Mouse (Mus musculus) midbrain, postnatal 0 days (tissue): ENCODE measurements around the gene Zfp750. TPM values are rescaled to one million over a fixed set of nuclear protein-coding genes. Genes with fewer than 3 reads are reported as not detected.

ENCODE experiments used
- ATAC-seq: fragments of 200-750 bp; cut with Nextera tagmentation; 2 replicates; pipeline ENCODE4 v1.8.0; 2017; ENCODE audit warnings: moderate number of reproducible peaks, mild to moderate bottlenecking, moderate TSS enrichment, moderate library complexity; ENCODE audit not compliant: low FRiP score
- DNase-seq: peaks from one replicate; pipeline ENCODE4 v3.0.0-alpha.2; 2015; ENCODE audit warnings: low spot score
- H3K27ac ChIP-seq: fragments of 300-500 bp; sonication (generic); 2 replicates; pipeline ENCODE4 v1.5.1; 2014; ENCODE audit warnings: low read depth, mild to moderate bottlenecking, low read length, mixed read lengths
- H3K27me3 ChIP-seq: fragments of 300-500 bp; sonication (generic); 2 replicates; pipeline ENCODE4 v1.6.1; 2014; ENCODE audit warnings: low read length, control low read depth, mixed read lengths; ENCODE audit not compliant: insufficient read depth
- H3K36me3 ChIP-seq: fragments of 300-500 bp; sonication (generic); 2 replicates; pipeline ENCODE4 v1.6.1; 2014; ENCODE audit warnings: low read length, control low read depth, mixed read lengths; ENCODE audit not compliant: insufficient read depth
- H3K4me1 ChIP-seq: fragments of 300-500 bp; sonication (generic); 2 replicates; pipeline ENCODE4 v1.6.1; 2014; ENCODE audit warnings: mild to moderate bottlenecking, control low read depth, antibody characterized with exemption, low read length, mixed read lengths; ENCODE audit not compliant: insufficient read depth
- H3K4me2 ChIP-seq: fragments of 300-500 bp; sonication (generic); 2 replicates; pipeline ENCODE4 v1.6.1; 2014; ENCODE audit warnings: low read depth, mild to moderate bottlenecking, low read length, mixed read lengths; ENCODE audit not compliant: poor library complexity, severe bottlenecking
- H3K4me3 ChIP-seq: fragments of 300-500 bp; sonication (generic); 2 replicates; pipeline ENCODE4 v1.5.1; 2014; ENCODE audit warnings: low read depth, mild to moderate bottlenecking, low read length, moderate library complexity
- H3K9ac ChIP-seq: fragments of 300-500 bp; sonication (generic); replicated peaks from 2 replicates; pipeline ENCODE4 v1.6.1; 2014; ENCODE audit warnings: mild to moderate bottlenecking, low read length, moderate library complexity, mixed read lengths; ENCODE audit not compliant: poor library complexity, severe bottlenecking
- H3K9me3 ChIP-seq: fragments of 300-500 bp; sonication (generic); 2 replicates; pipeline ENCODE4 v1.6.1; 2016; ENCODE audit warnings: low read length, control low read depth
- CTCF ChIP-seq: IDR thresholded peaks from 2 replicates; pipeline ENCODE4 v1.5.1; 2016; ENCODE audit warnings: antibody characterized with exemption, mild to moderate bottlenecking
- WGBS: fragments of 180-500 bp; shearing (Covaris S2); extraction: QIAGEN DNeasy Blood & Tissue Kit; methylation state at CpG from one replicate; pipeline ENCODE4 v1.1.7; 2014; 5-methylcytosine and 5-hydroxymethylcytosine counted together
- polyA plus RNA-seq: library from polyadenylated mRNA; unstranded; fragments of >200 nt; fragmentation: Nextera tagmentation; extraction: Ambion mirVana; gene quantifications from 2 replicates; pipeline ENCODE4 v1.2.1, GENCODE M21; 2015
- total RNA-seq: library from RNA; depleted of rRNA; stranded (reverse); fragments of >200 nt; gene quantifications from 2 replicates; pipeline ENCODE4 v1.2.3, GENCODE M21; 2014

The Zfp750 gene
- total and polyA plus RNA-seq, 2 experiments from 2014 or later: 0.35 to 0.71 TPM

- Histone ChIP-seq H3K4me3 (no peak overlapping the region), H3K27me3 (no peaks in the 10 kb centered on the region), H3K4me2 (no peak overlapping the region), H3K9ac (no peak overlapping the region), H3K4me1 (no peaks in the 10 kb centered on the region), H3K9me3 (no peaks in the 10 kb centered on the region), H3K36me3 (0 out of 2 replicates have a peak, but pooled peaks cover 2% of the 10 kb centered on the region), H3K27ac (no peak overlapping the region)
- no peak for DNase-seq
- no peak for TF ChIP-seq CTCF
- no peak for ATAC-seq
- WGBS: 100% methylated on average over 1 of the region's 1 CpGs
These were observed 38.8 kb upstream of the Zfp750 start for GRCm38 (mm10) chr11:121557946-121558345.

- no peak for ATAC-seq
- H3K36me3 ChIP-seq: 0 out of 2 replicates have a peak, but pooled peaks cover 2% of the 10 kb centered on the region
- H3K27me3 ChIP-seq: no peaks in the 10 kb centered on the region
- no peaks in the 10 kb centered on the region for H3K4me1 ChIP-seq
- WGBS: 76% methylated on average over 1 of the region's 1 CpGs
- H3K9me3 ChIP-seq: no peaks in the 10 kb centered on the region
- DNase-seq: no peak
- no peak for TF ChIP-seq CTCF
- H3K9ac ChIP-seq: no peak overlapping the region
- H3K4me2 ChIP-seq: no peak overlapping the region
- no peak overlapping the region for H3K4me3 ChIP-seq
- H3K27ac ChIP-seq: no peak overlapping the region
These were observed 37.6 kb upstream of the Zfp750 start for GRCm38 (mm10) chr11:121556727-121557126.

DNA sequence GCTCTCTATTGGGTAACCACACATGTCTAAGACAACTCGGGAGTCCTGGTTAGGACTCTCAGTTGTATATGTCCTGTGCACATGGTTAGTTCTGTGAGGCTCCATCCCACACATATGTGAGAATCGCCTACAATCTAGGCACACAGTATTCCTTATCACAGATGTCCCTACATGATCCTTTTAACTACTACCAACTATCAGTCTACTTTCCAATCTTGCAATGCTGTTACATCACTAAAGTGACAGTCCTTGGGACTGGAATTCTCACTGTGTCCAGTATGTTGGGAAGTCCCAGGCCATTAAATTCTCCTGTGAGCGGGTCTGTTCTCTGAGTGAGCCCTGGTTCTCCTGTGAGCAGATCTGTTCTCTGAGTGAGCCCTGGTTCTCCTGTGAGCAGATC, 34.3 kb upstream of the Zfp750 start:
- 98% methylated on average over 3 of the region's 3 CpGs for WGBS
- no peak for DNase-seq
- H3K4me3 ChIP-seq: no peak overlapping the region
- H3K9ac ChIP-seq: no peak overlapping the region
- H3K36me3 ChIP-seq: 0 out of 2 replicates have a peak, but pooled peaks cover 2% of the 10 kb centered on the region
- ATAC-seq: no peak
- H3K4me2 ChIP-seq: no peak overlapping the region
- H3K9me3 ChIP-seq: no peaks in the 10 kb centered on the region
- H3K27ac ChIP-seq: no peak overlapping the region
- TF ChIP-seq CTCF: no peak
- H3K4me1 ChIP-seq: peaks cover 16% of the 10 kb centered on the region; the same call in 1 of the 2 replicates
- H3K27me3 ChIP-seq: no peaks in the 10 kb centered on the region

DNA sequence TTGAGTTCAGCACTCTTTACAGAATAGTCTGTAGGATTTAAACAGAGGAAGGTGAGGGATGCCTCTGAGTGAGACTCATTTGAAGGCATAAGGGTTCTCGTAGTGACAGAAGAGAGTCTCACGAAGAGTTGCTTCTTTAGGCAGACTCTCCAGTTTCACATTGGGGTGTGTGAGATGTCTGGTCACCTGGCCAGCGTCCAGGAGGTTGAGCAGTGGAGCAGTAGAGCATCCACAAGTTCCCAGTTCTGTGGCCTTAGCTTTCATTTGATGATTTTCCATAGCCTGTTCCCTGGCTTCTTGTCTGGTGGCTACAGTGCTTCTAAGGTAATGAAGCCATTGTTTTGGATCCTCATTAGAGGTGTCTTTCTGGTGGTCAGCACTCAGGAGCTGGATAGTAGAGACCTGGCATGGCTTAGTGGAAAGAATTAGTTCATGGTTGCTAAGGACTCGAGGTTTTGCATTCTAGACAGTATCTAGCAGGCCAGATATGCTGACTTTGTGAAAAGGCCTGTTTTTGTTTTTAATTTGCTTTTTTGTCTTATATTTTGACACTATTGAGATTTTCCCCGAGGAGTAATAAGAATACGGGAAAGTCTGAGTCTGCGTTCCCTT, 33.8 kb upstream of the Zfp750 start:
- H3K4me3 ChIP-seq: no peak overlapping the region
- H3K9me3 ChIP-seq: no peaks in the 10 kb centered on the region
- H3K4me1 ChIP-seq: peaks cover 16% of the 10 kb centered on the region; the same call in 1 of the 2 replicates
- H3K27ac ChIP-seq: no peak overlapping the region
- no peak overlapping the region for H3K4me2 ChIP-seq
- no peak for DNase-seq
- ATAC-seq: no peak
- H3K36me3 ChIP-seq: 0 out of 2 replicates have a peak, but pooled peaks cover 2% of the 10 kb centered on the region
- H3K9ac ChIP-seq: no peak overlapping the region
- TF ChIP-seq CTCF: no peak
- 89% methylated on average over 7 of the region's 7 CpGs for WGBS
- H3K27me3 ChIP-seq: no peaks in the 10 kb centered on the region

- Histone ChIP-seq H3K27me3 (no peaks in the 10 kb centered on the region), H3K9me3 (no peaks in the 10 kb centered on the region), H3K4me1 (peaks cover 16% of the 10 kb centered on the region; the same call in 1 of the 2 replicates), H3K36me3 (0 out of 2 replicates have a peak, but pooled peaks cover 2% of the 10 kb centered on the region), H3K9ac (no peak overlapping the region), H3K4me3 (no peak overlapping the region), H3K27ac (no peak overlapping the region), H3K4me2 (no peak overlapping the region)
- ATAC-seq (no peak), DNase-seq (peak; percentile 81)
- WGBS: 58% methylated on average over 4 of the region's 4 CpGs
- TF ChIP-seq CTCF: no peak
These were observed 33.0 kb upstream of the Zfp750 start for GRCm38 (mm10) chr11:121552167-121552566.

- no peak overlapping the region for H3K4me2 ChIP-seq
- H3K9ac ChIP-seq: no peak overlapping the region
- 90% methylated on average over 5 of the region's 5 CpGs for WGBS
- H3K27me3 ChIP-seq: no peaks in the 10 kb centered on the region
- no peaks in the 10 kb centered on the region for H3K9me3 ChIP-seq
- H3K36me3 ChIP-seq: no peaks in the 10 kb centered on the region
- no peak overlapping the region for H3K4me3 ChIP-seq
- no peak for DNase-seq
- peaks cover 16% of the 10 kb centered on the region; the same call in 1 of the 2 replicates for H3K4me1 ChIP-seq
- no peak for ATAC-seq
- H3K27ac ChIP-seq: no peak overlapping the region
- TF ChIP-seq CTCF: no peak
These were observed 32.2 kb upstream of the Zfp750 start for GRCm38 (mm10) chr11:121551206-121551799.
